7 mouse cellular contexts compared by ENCODE assay signal in the genomic region with DNA sequence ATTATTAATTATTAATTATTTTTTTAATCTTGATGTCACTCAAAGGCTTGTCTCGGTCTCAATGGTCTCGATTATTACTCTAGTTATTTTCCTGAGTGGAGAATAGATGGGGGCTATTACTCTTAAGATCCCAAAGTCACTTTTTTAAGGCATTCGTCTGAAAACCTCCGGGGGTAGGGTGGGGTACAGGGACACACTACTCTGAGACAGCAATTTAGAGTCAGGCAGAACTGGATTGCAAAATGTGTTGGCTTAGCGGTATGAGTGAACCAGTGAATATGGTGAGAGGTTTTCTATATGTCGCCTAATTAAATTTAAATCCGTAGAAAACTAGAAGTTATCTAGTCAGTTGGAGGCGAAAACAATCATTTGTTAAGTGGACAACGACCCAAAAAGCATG. TPM values are rescaled to one million over a fixed set of nuclear protein-coding genes. Genes with fewer than 3 reads are reported as not detected.
A peak's percentile ranks its signal among the peaks of the same experiment; 100 is the strongest.
DNase-seq lines count a peak whose midpoint lies in the region; ATAC-seq lines count a peak whose summit lies in the region.

No protein-coding gene starts in this region.

- DNase-seq in lung, postnatal 14 days: no peak
- DNase-seq in c-Kit-negative CD71-positive TER-119-positive erythroid progenitor cells, embryonic 14.5 days (ENCODE audit: low read depth, low spot score): peak; percentile 5
- peak; percentile 5 for DNase-seq in liver, embryonic 13.5 days
- DNase-seq in left cerebral cortex, adult 8-10 months (ENCODE audit: low spot score in 2 of 2): no peak

- no peak overlapping the region for H3K27ac ChIP-seq in lung, embryonic 15.5 days
- peak overlapping the region; percentile 100 for H3K27ac ChIP-seq in heart, embryonic 12.5 days (ENCODE audit: poor library complexity, severe bottlenecking)
- H3K27ac ChIP-seq in liver, embryonic 13.5 days: no peak overlapping the region

- peaks cover 8% of the 10 kb centered on the region; the same call in 1 of the 2 replicates for H3K4me1 ChIP-seq in lung, embryonic 15.5 days
- peaks cover 5% of the 10 kb centered on the region for H3K4me1 ChIP-seq in heart, embryonic 12.5 days (replicated peaks)
- peaks cover 21% of the 10 kb centered on the region for H3K4me1 ChIP-seq in liver, embryonic 13.5 days (replicated peaks)

- WGBS in lung, embryonic 15.5 days: 7% methylated on average over 9 of the region's 9 CpGs
- 11% methylated on average over 9 of the region's 9 CpGs for WGBS in heart, embryonic 12.5 days
- 5% methylated on average over 9 of the region's 9 CpGs for WGBS in liver, embryonic 13.5 days (ENCODE audit: insufficient replicate concordance)

- H3K4me3 ChIP-seq in lung, embryonic 15.5 days: peak overlapping the region; percentile 92
- H3K4me3 ChIP-seq in heart, embryonic 12.5 days: peak overlapping the region; percentile 82
- H3K4me3 ChIP-seq in liver, embryonic 13.5 days (replicated peaks): peak overlapping the region; percentile 93

- H3K4me2 ChIP-seq in lung, embryonic 15.5 days: peak overlapping the region; percentile 65
- H3K4me2 ChIP-seq in heart, embryonic 12.5 days: peak overlapping the region; percentile 82
- H3K4me2 ChIP-seq in liver, embryonic 13.5 days: peak overlapping the region; percentile 83

- no peaks in the 10 kb centered on the region for H3K27me3 ChIP-seq in lung, embryonic 15.5 days
- no peaks in the 10 kb centered on the region for H3K27me3 ChIP-seq in heart, embryonic 12.5 days (replicated peaks)
- no peaks in the 10 kb centered on the region for H3K27me3 ChIP-seq in liver, embryonic 13.5 days

- peak overlapping the region; percentile 97 for H3K9ac ChIP-seq in lung, embryonic 15.5 days
- peak overlapping the region; percentile 86 for H3K9ac ChIP-seq in heart, embryonic 12.5 days
- H3K9ac ChIP-seq in liver, embryonic 13.5 days: peak overlapping the region; percentile 93

- H3K9me3 ChIP-seq in lung, embryonic 15.5 days: no peaks in the 10 kb centered on the region
- H3K9me3 ChIP-seq in heart, embryonic 12.5 days (replicated peaks): no peaks in the 10 kb centered on the region
- H3K9me3 ChIP-seq in liver, embryonic 13.5 days (replicated peaks): no peaks in the 10 kb centered on the region

- ATAC-seq in lung, embryonic 15.5 days (ENCODE audit: borderline replicate concordance, extremely low read depth, low FRiP score, low TSS enrichment): no peak
- no peak for ATAC-seq in heart, embryonic 12.5 days (ENCODE audit: insufficient number of reproducible peaks, low FRiP score)
- no peak for ATAC-seq in liver, embryonic 13.5 days (ENCODE audit: low read depth)
- ATAC-seq in erythroid progenitor cell, adult 5-6 weeks (replicated peaks; ENCODE audit: low FRiP score, poor library complexity, severe bottlenecking): no peak

- H3K36me3 ChIP-seq in lung, embryonic 15.5 days: peaks cover 4% of the 10 kb centered on the region
- H3K36me3 ChIP-seq in heart, embryonic 12.5 days: peaks cover 9% of the 10 kb centered on the region
- peaks cover 14% of the 10 kb centered on the region for H3K36me3 ChIP-seq in liver, embryonic 13.5 days

RNA-seq across cellular contexts. Expression of a gene that starts 0.4 kb away (rescaled TPM):
- 48.4 and 49.1 TPM in 2 replicates for polyA plus RNA-seq in lung, embryonic 15.5 days (2015; fragmentation: Nextera tagmentation; extraction: Ambion mirVana)
- 27.9 and 33.1 TPM in 2 replicates for polyA plus RNA-seq in heart, embryonic 12.5 days (2016; fragmentation: Nextera tagmentation; extraction: Ambion mirVana)
- polyA plus RNA-seq in liver, embryonic 13.5 days (2015; fragmentation: Nextera tagmentation; extraction: Ambion mirVana): 63.7 and 65.9 TPM in 2 replicates
- 10 to 100 TPM; 31.5 to 34.9 (median 32.4) TPM for total RNA-seq in left cerebral cortex, adult 8-10 months (2022)
- 7.6 and 14.3 TPM in 2 replicates for total RNA-seq in erythroid progenitor cell, adult 5-6 weeks (2015; ENCODE audit: low replicate concordance)
- total RNA-seq in erythroid progenitor cell, adult 5-6 weeks (2017; ENCODE audit: low replicate concordance): 8.5 and 14.1 TPM in 2 replicates

RNA-seq across cellular contexts. Expression of a gene that starts 0.8 kb away (rescaled TPM):
- 5.0 and 5.7 TPM in 2 replicates for polyA plus RNA-seq in lung, embryonic 15.5 days (2015; fragmentation: Nextera tagmentation; extraction: Ambion mirVana)
- 6.2 and 6.5 TPM in 2 replicates for polyA plus RNA-seq in heart, embryonic 12.5 days (2016; fragmentation: Nextera tagmentation; extraction: Ambion mirVana)
- 2.0 and 3.1 TPM in 2 replicates for polyA plus RNA-seq in liver, embryonic 13.5 days (2015; fragmentation: Nextera tagmentation; extraction: Ambion mirVana)
- 10 to 100 TPM; 22.7 to 30.4 (median 27.3) TPM for total RNA-seq in left cerebral cortex, adult 8-10 months (2022)
- total RNA-seq in erythroid progenitor cell, adult 5-6 weeks (2015; ENCODE audit: low replicate concordance): 2.5 and 7.2 TPM in 2 replicates
- total RNA-seq in erythroid progenitor cell, adult 5-6 weeks (2017; ENCODE audit: low replicate concordance): 3.0 and 6.0 TPM in 2 replicates

RNA-seq across cellular contexts. Expression of a gene that starts 55.9 kb away (rescaled TPM):
- 0.46 and 0.83 TPM in 2 replicates for polyA plus RNA-seq in lung, embryonic 15.5 days (2015; fragmentation: Nextera tagmentation; extraction: Ambion mirVana)
- 0.31 and 0.58 TPM in 2 replicates for polyA plus RNA-seq in heart, embryonic 12.5 days (2016; fragmentation: Nextera tagmentation; extraction: Ambion mirVana)
- polyA plus RNA-seq in liver, embryonic 13.5 days (2015; fragmentation: Nextera tagmentation; extraction: Ambion mirVana): 0.41 and 0.44 TPM in 2 replicates
- total RNA-seq in left cerebral cortex, adult 8-10 months (2022): 10 to 100 TPM; 34.5 to 40.8 (median 37.5) TPM
- total RNA-seq in erythroid progenitor cell, adult 5-6 weeks (2015; ENCODE audit: low replicate concordance): not detected in 2 replicates
- 3.6 TPM in 1 of 2 replicates, not detected in the other for total RNA-seq in erythroid progenitor cell, adult 5-6 weeks (2017; ENCODE audit: low replicate concordance)

Comparison
In these comparisons a context has a peak if more than half of its experiments do, and no peak if none do; other contexts are left out.
1. DNase-seq: peak in c-Kit-negative CD71-positive TER-119-positive erythroid progenitor cells, embryonic 14.5 days (single experiment) and liver, embryonic 13.5 days (single experiment); none in lung, postnatal 14 days (single experiment) and left cerebral cortex, adult 8-10 months (0 of 2).
2. Peak in every context shown above with its lines, with median percentiles within 50 percentile points of each other: H3K4me2 ChIP-seq, H3K4me3 ChIP-seq and H3K9ac ChIP-seq.